Mouse (Mus musculus): ENCODE data around the gene Krt1.

Gene Krt1

DNA sequence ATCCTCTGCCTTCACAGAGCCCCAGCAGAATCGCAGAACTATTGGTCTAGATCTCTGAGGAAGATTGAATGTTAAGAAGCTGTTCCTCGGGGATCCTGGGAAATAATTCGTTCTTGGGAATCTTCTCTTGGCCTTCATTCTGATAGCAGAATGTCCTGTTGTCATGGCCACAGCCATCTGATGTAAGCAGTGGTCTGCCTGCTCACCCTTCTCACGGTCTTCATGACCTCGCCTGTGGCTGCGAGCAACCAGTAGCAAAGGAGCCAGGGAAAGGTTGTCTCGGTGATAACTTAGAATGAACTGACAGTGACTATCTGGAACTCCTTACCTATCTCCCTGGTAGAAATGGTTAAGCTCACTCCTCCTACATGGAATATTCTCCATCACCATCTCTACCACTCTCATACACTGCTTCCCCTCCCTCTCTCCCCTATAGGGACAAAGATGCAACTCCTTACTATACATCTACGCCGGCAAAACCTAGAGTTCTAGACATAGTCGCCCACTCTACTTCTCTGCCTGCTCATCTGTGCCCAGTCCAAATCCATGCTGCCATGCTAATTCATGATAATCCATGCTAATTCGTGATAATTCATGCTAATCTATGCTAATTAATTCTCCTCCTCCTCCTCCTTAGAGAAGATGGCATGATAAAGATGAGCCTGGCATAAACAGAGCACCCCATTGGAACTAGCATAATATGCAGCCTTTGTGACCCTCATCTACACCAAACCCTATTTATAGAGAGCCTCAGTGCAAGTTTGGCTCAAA, 47.4 kb downstream of the Krt1 start:
- DNase-seq (ENCODE audit: low spot score in 2 of 2), result no peak

GRCm38 (mm10) chr15:101802296-101802835, 48.2 kb downstream of the Krt1 start, which contains the start of gene Krt73:
Gene Krt73, minus strand, starts transcription at chr15:101802346.
- no peak for DNase-seq (ENCODE audit: low spot score in 2 of 2)

Data from spleen, postnatal 36 days (tissue).